Mouse (Mus musculus) hindbrain, embryonic 16.5 days (tissue): Measurements from ENCODE around the gene Zfp53. TPM values are rescaled to one million over a fixed set of nuclear protein-coding genes. Genes with fewer than 3 reads are reported as not detected.
A peak's percentile ranks its signal among the peaks of the same experiment; 100 is the strongest.

ENCODE experiments used
- ATAC-seq: fragments of 200-750 bp; cut with Nextera tagmentation; 2 replicates; pipeline ENCODE4 v1.8.0; 2017; ENCODE audit warnings: moderate TSS enrichment, moderate library complexity
- H3K27ac ChIP-seq: fragments of 300-500 bp; sonication (generic); 2 replicates; pipeline ENCODE4 v1.5.1; 2014; ENCODE audit warnings: low read depth, mild to moderate bottlenecking, control low read depth, low read length, moderate library complexity
- H3K27me3 ChIP-seq: fragments of 300-500 bp; sonication (generic); replicated peaks from 2 replicates; pipeline ENCODE4 v1.6.1; 2014; ENCODE audit warnings: low read length; ENCODE audit not compliant: control insufficient read depth, insufficient read depth
- H3K36me3 ChIP-seq: fragments of 300-500 bp; sonication (generic); 2 replicates; pipeline ENCODE4 v1.6.1; 2014; ENCODE audit warnings: mild to moderate bottlenecking, low read length, moderate library complexity, mixed read lengths; ENCODE audit not compliant: control insufficient read depth, insufficient read depth
- H3K4me1 ChIP-seq: fragments of 300-500 bp; sonication (generic); 2 replicates; pipeline ENCODE4 v1.6.1; 2014; ENCODE audit warnings: low read depth, low read length; ENCODE audit not compliant: control insufficient read depth, insufficient read depth
- H3K4me2 ChIP-seq: fragments of 300-500 bp; sonication (generic); 2 replicates; pipeline ENCODE4 v1.6.1; 2014; ENCODE audit warnings: mild to moderate bottlenecking, low read length, control low read depth, moderate library complexity
- H3K4me3 ChIP-seq: fragments of 300-500 bp; sonication (generic); 2 replicates; pipeline ENCODE4 v1.5.1; 2014; ENCODE audit warnings: mild to moderate bottlenecking, low read length, control low read depth, moderate library complexity
- H3K9ac ChIP-seq: fragments of 300-500 bp; sonication (generic); 2 replicates; pipeline ENCODE4 v1.6.1; 2014; ENCODE audit warnings: low read depth, mild to moderate bottlenecking, control low read depth, low read length, moderate library complexity
- H3K9me3 ChIP-seq: fragments of 300-500 bp; sonication (generic); 2 replicates; pipeline ENCODE4 v1.6.1; 2014; ENCODE audit warnings: mild to moderate bottlenecking, low read length, moderate library complexity; ENCODE audit not compliant: control insufficient read depth
- WGBS: fragments of 180-500 bp; shearing (Covaris S2); extraction: QIAGEN DNeasy Blood & Tissue Kit; methylation state at CpG from one replicate; pipeline ENCODE4 v1.1.7; 2014; 5-methylcytosine and 5-hydroxymethylcytosine counted together
- polyA plus RNA-seq: library from polyadenylated mRNA; unstranded; fragments of >200 nt; fragmentation: Nextera tagmentation; extraction: Ambion mirVana; gene quantifications from 2 replicates; pipeline ENCODE4 v1.2.1, GENCODE M21; 2015

The Zfp53 gene
- polyA plus RNA-seq, 1 experiment from 2014 or later, result 10.7 TPM

DNA sequence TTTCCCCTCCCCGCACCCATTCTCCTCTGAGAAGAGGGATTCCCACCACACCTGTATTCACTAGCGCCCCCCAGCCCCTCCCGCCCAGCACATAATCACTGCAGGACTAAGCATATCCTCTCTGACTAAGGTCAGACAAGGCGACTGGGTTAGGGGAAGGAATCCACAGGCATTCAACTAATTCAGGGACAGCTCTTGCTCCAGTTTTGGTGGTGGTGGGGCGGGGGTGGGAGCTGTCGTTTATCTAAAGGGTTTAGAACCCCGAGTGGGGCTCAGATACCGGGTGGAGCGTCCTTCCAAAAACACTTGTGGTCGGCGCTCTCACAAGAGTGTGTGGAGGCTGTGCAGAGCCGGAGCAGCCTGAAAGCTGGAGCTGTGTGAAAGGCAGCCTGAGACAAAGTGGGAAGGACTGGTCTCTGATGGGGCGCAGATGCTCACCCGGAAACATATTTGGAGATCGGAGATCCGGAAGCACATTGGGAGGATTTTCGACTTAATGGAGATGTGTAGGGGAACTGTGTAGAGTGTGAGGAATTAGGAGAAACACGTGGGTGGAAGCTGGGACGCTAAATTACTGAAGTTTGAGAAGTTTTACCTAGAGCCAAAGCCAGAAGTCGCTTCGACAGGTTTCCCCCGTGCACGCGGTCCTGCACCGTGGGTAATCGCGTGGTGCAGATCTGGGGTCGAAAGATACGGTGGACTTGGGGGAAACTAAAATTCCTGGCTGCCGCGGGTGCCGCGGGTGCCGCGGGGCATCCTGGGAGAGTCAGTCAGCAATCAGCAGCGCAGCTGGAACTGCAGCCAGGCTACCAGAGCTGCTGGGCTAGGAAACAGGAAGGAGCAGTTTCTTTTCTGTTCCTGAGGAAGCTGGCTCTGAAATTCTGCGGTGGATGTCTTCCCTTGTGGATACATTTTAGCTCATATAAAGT lies 27.7 kb downstream of the Zfp53 start:
- H3K4me2 ChIP-seq, result peak overlapping the region; percentile 93
- WGBS, result under 1% methylated on average over 37 of the region's 37 CpGs
- H3K9me3 ChIP-seq, result no peaks in the 10 kb centered on the region
- H3K36me3 ChIP-seq, result no peaks in the 10 kb centered on the region
- H3K27me3 ChIP-seq, result no peaks in the 10 kb centered on the region
- H3K27ac ChIP-seq, result peak overlapping the region; percentile 85
- H3K4me3 ChIP-seq, result peak overlapping the region; percentile 68
- peak; percentile 94 for ATAC-seq
- H3K9ac ChIP-seq, result peak overlapping the region; percentile 72
- peaks cover 11% of the 10 kb centered on the region for H3K4me1 ChIP-seq

DNA sequence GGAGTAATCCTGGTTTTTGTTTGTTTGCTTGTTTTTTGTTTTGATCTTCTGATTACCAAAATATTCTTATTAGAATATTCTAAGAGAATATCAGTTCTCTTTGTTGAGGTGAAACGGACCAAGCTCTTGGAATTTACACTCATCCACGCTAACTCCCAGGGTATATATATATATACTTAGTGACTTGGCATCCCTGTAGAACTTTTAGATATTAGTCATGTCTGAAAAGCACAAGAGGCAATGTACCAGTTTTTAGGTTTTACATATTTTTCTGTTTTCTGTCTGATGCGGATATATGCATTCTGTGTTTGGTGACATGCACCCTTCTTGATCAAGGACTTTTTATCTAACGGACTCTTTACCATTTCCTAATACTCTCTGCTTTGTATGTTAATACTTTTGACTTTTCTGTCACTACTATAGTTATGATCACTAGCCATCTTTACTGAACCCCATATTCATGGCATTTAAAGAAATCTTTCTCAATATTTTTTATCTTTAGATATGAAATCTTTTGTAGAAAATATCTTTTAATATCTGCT lies 28.4 kb downstream of the Zfp53 start:
- 39% methylated on average over 4 of the region's 4 CpGs for WGBS
- no peaks in the 10 kb centered on the region for H3K36me3 ChIP-seq
- H3K9ac ChIP-seq, result peak overlapping the region; percentile 72
- H3K27ac ChIP-seq, result peak overlapping the region; percentile 85
- H3K4me2 ChIP-seq, result peak overlapping the region; percentile 93
- peaks cover 11% of the 10 kb centered on the region for H3K4me1 ChIP-seq
- no peaks in the 10 kb centered on the region for H3K27me3 ChIP-seq
- H3K4me3 ChIP-seq, result peak overlapping the region; percentile 68
- no peak for ATAC-seq
- H3K9me3 ChIP-seq, result no peaks in the 10 kb centered on the region

DNA sequence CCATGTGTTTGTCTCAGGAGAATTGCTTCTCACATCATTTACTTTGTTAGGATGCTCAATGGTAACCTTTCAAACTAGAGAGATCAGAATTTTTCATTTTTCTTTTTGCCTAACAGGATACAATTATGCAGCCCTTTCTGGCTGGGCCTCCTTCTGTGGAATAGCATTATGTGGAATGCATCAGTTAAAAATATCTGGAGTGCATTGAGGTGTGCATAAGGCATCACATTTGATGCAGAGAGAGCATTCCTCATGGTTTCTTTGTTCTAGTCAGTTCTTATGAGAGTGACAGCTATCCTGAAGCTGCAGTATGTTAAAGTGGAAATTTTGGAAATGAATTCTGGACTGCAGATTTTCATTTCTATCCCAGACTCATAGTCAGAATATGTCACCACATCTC lies 37.5 kb downstream of the Zfp53 start:
- no peak overlapping the region for H3K4me2 ChIP-seq
- H3K9me3 ChIP-seq, result no peaks in the 10 kb centered on the region
- H3K27ac ChIP-seq, result no peak overlapping the region
- no peak overlapping the region for H3K9ac ChIP-seq
- no peaks in the 10 kb centered on the region for H3K27me3 ChIP-seq
- H3K4me1 ChIP-seq, result peaks cover 4% of the 10 kb centered on the region; the same call in 1 of the 2 replicates
- H3K36me3 ChIP-seq, result no peaks in the 10 kb centered on the region
- ATAC-seq, result no peak
- H3K4me3 ChIP-seq, result no peak overlapping the region

DNA sequence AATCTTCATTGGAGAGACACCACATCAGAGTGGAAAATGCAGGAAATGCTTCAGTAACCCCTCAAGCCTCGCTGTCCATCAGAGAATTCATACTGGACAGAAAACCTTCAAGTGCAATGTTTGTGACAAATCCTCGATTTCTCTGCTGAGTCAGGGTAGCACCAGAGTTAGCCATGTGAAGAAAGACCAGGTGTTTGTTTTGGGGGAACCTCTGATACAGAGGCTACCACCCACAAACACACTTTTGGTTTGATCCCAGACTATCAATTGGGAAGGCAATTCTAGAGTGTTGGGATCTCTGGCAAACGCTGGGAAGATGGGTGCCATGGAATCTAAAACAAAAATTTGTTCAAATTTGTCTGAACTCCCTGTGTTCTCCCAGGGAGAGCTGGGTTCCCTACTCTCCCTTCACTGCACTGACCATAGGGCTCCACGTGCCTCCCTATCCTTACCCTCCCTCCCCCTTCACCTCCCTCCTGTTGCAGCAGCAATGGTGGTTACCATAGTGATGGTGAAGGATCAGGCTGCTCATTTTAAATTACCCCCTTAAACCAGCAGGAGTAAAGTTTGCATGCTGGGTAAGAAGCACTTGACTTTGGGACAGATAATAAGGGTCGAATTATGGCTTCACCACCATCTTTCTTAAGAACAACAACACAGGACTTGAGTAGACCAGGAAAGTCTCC lies 42.0 kb downstream of the Zfp53 start:
- Histone ChIP-seq H3K4me2 (no peak overlapping the region), H3K9me3 (no peaks in the 10 kb centered on the region), H3K9ac (no peak overlapping the region), H3K27me3 (no peaks in the 10 kb centered on the region), H3K27ac (no peak overlapping the region), H3K36me3 (no peaks in the 10 kb centered on the region), H3K4me3 (no peak overlapping the region), H3K4me1 (peaks cover 16% of the 10 kb centered on the region)
- 70% methylated on average over 5 of the region's 5 CpGs for WGBS
- no peak for ATAC-seq

DNA sequence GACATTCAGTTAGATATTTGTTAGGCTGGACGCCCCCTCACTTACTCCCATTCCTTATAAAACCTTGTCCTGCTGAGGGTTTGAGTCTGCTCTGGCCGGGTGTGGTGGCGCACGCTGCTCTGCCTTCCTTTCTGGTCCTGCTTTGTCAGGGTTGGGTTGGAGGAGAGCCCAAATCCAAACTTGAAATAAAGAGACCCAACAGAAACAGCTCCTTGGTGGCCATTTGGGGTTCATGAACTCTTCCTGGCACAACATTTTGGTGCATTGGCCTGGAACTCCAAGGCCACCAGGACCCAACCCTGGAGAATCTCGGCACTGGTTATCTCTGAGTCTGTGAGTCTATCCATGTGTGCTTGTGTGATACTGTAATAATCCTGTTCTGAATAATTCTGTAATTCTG lies 42.8 kb downstream of the Zfp53 start:
- peak; percentile 27 for ATAC-seq

DNA sequence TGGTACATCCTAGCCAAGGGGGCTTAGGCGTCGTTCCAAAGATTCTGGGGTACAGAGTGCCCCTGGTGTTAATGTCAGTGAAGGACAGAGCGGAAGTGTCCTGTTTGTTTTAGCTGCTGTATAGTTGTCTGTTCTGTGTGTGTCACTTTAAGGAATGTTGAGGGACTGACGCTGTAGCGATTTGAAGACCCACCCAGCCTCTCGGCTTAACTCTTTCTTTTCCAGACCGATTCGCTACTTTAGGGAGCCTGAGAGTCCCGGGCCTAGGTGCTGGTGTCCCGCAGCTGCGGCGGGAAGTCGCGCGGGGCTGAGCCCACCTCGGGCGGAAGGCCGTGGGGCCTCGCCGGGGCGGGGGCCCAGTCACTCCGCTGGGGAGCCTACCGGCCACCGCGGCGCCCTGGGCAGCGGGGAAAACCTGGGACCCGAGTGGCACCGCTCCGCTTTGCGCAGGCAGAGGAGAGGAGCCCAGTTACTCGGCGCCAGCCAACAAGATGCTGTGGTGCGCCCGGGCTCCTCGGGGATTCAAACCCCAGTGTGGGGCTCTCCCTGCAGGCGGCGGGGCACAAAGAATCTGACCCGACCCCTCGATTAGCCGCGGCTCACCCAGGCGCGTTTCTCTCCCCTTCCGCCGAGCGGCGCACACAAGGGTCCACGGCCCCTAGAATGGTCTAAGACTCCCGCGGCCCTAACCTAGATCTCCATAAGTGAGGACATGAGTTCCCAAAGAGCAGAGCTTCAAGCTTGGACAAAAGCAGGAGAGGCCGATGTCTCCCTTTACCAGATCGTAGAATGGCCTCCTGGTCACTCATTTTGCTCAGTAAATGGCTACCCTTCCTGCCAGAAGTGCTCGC lies 43.5 kb downstream of the Zfp53 start:
- H3K27me3 ChIP-seq, result no peaks in the 10 kb centered on the region
- ATAC-seq, result peak; percentile 91
- H3K27ac ChIP-seq, result peak overlapping the region; percentile 90
- WGBS, result under 1% methylated on average over 54 of the region's 54 CpGs
- H3K9me3 ChIP-seq, result no peaks in the 10 kb centered on the region
- peak overlapping the region; percentile 64 for H3K4me2 ChIP-seq
- no peaks in the 10 kb centered on the region for H3K36me3 ChIP-seq
- peak overlapping the region; percentile 87 for H3K9ac ChIP-seq
- H3K4me3 ChIP-seq, result peak overlapping the region; percentile 70
- peaks cover 16% of the 10 kb centered on the region for H3K4me1 ChIP-seq

More for the DNA sequence above, 42.8 kb downstream of the Zfp53 start:
- Histone ChIP-seq H3K4me2 (peak overlapping the region; percentile 64), H3K9me3 (no peaks in the 10 kb centered on the region), H3K4me3 (peak overlapping the region; percentile 70), H3K9ac (peak overlapping the region; percentile 47), H3K27me3 (no peaks in the 10 kb centered on the region), H3K27ac (peak overlapping the region; percentile 74), H3K4me1 (peaks cover 16% of the 10 kb centered on the region), H3K36me3 (no peaks in the 10 kb centered on the region)
- WGBS, result 72% methylated on average over 5 of the region's 5 CpGs

DNA sequence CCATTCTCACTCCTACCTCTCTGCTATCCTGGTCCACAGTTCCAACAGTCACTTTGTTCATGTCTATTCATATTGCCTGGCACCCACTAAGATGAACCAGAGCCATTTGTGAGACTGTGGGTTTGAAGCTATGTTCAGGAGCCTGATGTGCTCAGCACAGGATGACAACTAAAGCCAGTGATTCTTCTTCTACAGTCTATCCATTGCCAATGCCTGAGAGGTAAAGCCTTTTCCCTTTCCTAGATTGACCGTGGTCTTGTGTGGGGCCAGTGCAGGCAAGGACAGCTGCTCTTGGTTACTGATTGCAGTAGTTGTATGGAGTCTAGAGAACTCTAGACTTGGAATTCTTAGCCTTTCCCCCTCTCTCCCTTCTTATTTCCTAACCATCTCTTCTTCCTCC lies 45.2 kb downstream of the Zfp53 start:
- WGBS, result 96% methylated on average over 1 of the region's 1 CpGs
- peaks cover 16% of the 10 kb centered on the region for H3K4me1 ChIP-seq
- H3K27me3 ChIP-seq, result no peaks in the 10 kb centered on the region
- H3K9ac ChIP-seq, result no peak overlapping the region
- no peak overlapping the region for H3K4me3 ChIP-seq
- ATAC-seq, result no peak
- no peak overlapping the region for H3K27ac ChIP-seq
- H3K36me3 ChIP-seq, result no peaks in the 10 kb centered on the region
- H3K4me2 ChIP-seq, result no peak overlapping the region
- H3K9me3 ChIP-seq, result no peaks in the 10 kb centered on the region

DNA sequence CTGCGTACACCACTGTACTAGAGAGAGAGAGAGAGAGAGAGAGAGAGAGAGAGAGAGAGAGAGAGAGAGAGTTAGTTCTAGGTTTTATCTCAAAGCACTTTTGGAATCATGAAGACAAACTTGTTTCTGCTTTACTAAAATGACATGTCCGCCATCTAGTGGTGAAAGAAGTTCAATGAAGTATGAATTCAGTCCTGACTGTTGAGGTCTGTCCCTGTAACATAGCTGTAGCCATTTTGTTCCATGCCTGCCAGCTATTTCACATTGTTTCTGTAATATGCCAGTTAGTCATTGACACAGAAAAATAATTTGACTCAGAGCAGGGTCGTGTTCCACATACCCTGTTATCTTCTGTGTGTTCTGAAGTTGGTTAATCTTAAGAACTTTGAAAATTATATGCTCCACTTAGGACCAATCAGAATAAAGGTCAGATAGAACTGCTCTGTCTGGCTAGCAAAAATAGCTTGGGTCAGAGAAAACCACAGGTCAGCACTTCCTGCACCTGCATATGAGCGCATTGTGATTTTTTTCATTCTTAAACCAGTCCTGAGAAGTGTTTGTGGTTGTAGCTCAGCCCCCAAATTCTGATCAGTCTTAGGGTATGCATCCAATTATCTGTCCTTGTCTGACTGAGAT lies 45.8 kb downstream of the Zfp53 start:
- peak overlapping the region; percentile 36; the same call in 1 of the 2 replicates for H3K27ac ChIP-seq
- peak; percentile 28 for ATAC-seq
- H3K36me3 ChIP-seq, result no peaks in the 10 kb centered on the region
- no peaks in the 10 kb centered on the region for H3K9me3 ChIP-seq
- peaks cover 16% of the 10 kb centered on the region for H3K4me1 ChIP-seq
- H3K27me3 ChIP-seq, result no peaks in the 10 kb centered on the region
- H3K4me3 ChIP-seq, result no peak overlapping the region
- 18% methylated on average over 4 of the region's 4 CpGs for WGBS
- peak overlapping the region; percentile 86 for H3K4me2 ChIP-seq
- no peak overlapping the region for H3K9ac ChIP-seq
